In genomic region chr9:56669605-56670221, GRCm38 (mm10) we compare ENCODE assay signal across 11 mouse cellular contexts.
A peak's percentile ranks its signal among the peaks of the same experiment; 100 is the strongest.
DNase-seq lines count a peak whose midpoint lies in the region; ATAC-seq and TF ChIP-seq lines count a peak whose summit lies in the region.
"Had no signal": no experiment of that assay in that cellular context is flagged by ENCODE, and none has a peak within 500 bp of the region (broad histone marks: within the 10 kb centered on the region; RNA-seq: fewer than 3 reads in every experiment).

No protein-coding gene starts in this region.

- H3K27ac ChIP-seq in embryonic facial prominence, embryonic 14.5 days (replicated peaks; ENCODE audit: low read depth, low read length), result no peak overlapping the region
- H3K27ac ChIP-seq in embryonic facial prominence, embryonic 10.5 days (replicated peaks), result no peak overlapping the region
- H3K27ac ChIP-seq in layer of hippocampus, adult 2 months, result peak overlapping the region; percentile 98
- H3K27ac ChIP-seq in liver, postnatal 0 days (ENCODE audit: low read depth), result no peak overlapping the region
- H3K27ac ChIP-seq: lung, embryonic 15.5 days had no signal

- H3K4me1 ChIP-seq in embryonic facial prominence, embryonic 14.5 days (ENCODE audit: control insufficient read depth, insufficient read depth, low read length), result no peaks in the 10 kb centered on the region
- peaks cover 5% of the 10 kb centered on the region for H3K4me1 ChIP-seq in embryonic facial prominence, embryonic 10.5 days
- H3K4me1 ChIP-seq in liver, postnatal 0 days (ENCODE audit: insufficient read depth), result no peaks in the 10 kb centered on the region
- H3K4me1 ChIP-seq: lung, embryonic 15.5 days had no signal

- 51% methylated on average over 8 of the region's 11 CpGs for WGBS in embryonic facial prominence, embryonic 14.5 days
- WGBS in embryonic facial prominence, embryonic 10.5 days, result 49% methylated on average over 11 of the region's 11 CpGs
- WGBS in liver, postnatal 0 days (ENCODE audit: insufficient replicate concordance), result 34% methylated on average over 11 of the region's 11 CpGs

- no peak for TF ChIP-seq CTCF in layer of hippocampus, adult 2 months (conservative IDR thresholded peaks at IDR 0.05)
- no peak for TF ChIP-seq CTCF in liver, postnatal 0 days (IDR thresholded peaks at IDR 0.05; ENCODE audit: low read depth)

- no peak overlapping the region for H3K9ac ChIP-seq in embryonic facial prominence, embryonic 14.5 days (ENCODE audit: low read depth, low read length)
- H3K9ac ChIP-seq in liver, postnatal 0 days (replicated peaks), result no peak overlapping the region
- H3K9ac ChIP-seq: lung, embryonic 15.5 days had no signal

- no peak overlapping the region for H3K4me2 ChIP-seq in embryonic facial prominence, embryonic 14.5 days (ENCODE audit: low read depth, low read length)
- H3K4me2 ChIP-seq in liver, postnatal 0 days (ENCODE audit: low read depth, low read length), result no peak overlapping the region
- H3K4me2 ChIP-seq: lung, embryonic 15.5 days had no signal

- no peaks in the 10 kb centered on the region for H3K27me3 ChIP-seq in embryonic facial prominence, embryonic 14.5 days (replicated peaks; ENCODE audit: control insufficient read depth, insufficient read depth, low read length)
- no peaks in the 10 kb centered on the region for H3K27me3 ChIP-seq in embryonic facial prominence, embryonic 10.5 days (replicated peaks; ENCODE audit: low read depth, poor library complexity, severe bottlenecking)
- no peaks in the 10 kb centered on the region for H3K27me3 ChIP-seq in liver, postnatal 0 days (ENCODE audit: insufficient read depth, low read length)
- H3K27me3 ChIP-seq: lung, embryonic 15.5 days had no signal

- peak; percentile 30; the same call in 1 of the 2 replicates for ATAC-seq in embryonic facial prominence, embryonic 14.5 days (ENCODE audit: low read depth)
- ATAC-seq in megakaryocyte-erythroid progenitor cell, adult 5-6 weeks (replicated peaks; ENCODE audit: low FRiP score, low TSS enrichment, poor library complexity, severe bottlenecking), result no peak
- ATAC-seq in liver, postnatal 0 days, result no peak

- no peak for DNase-seq in embryonic facial prominence, embryonic 14.5 days (ENCODE audit: low spot score)
- DNase-seq in embryonic facial prominence, embryonic 10.5 days (ENCODE audit: low spot score), result no peak
- DNase-seq in layer of hippocampus, adult 2 months (ENCODE audit: low spot score in 2 of 2), result peak in 1 of 2 experiments; percentile 42
- no peak for DNase-seq in layer of hippocampus, postnatal 14 days (ENCODE audit: low spot score in 2 of 2)
- peak; percentile 81 for DNase-seq in brain, adult 2 months (ENCODE audit: low read depth, low spot score)
- peak; percentile 68 to 74 for DNase-seq in cerebellum, postnatal 25 days
- DNase-seq in liver, postnatal 0 days, result no peak
- DNase-seq: heart, postnatal 4 days; kidney, adult 9 months had no signal

- H3K36me3 ChIP-seq in embryonic facial prominence, embryonic 14.5 days (ENCODE audit: control insufficient read depth, insufficient read depth, low read length), result no peaks in the 10 kb centered on the region
- H3K36me3 ChIP-seq in embryonic facial prominence, embryonic 10.5 days (replicated peaks), result no peaks in the 10 kb centered on the region
- no peaks in the 10 kb centered on the region for H3K36me3 ChIP-seq in liver, postnatal 0 days (replicated peaks; ENCODE audit: insufficient read depth, low read length)
- H3K36me3 ChIP-seq: lung, embryonic 15.5 days had no signal

- H3K4me3 ChIP-seq in embryonic facial prominence, embryonic 14.5 days (ENCODE audit: low read depth, low read length), result no peak overlapping the region
- no peak overlapping the region for H3K4me3 ChIP-seq in embryonic facial prominence, embryonic 10.5 days
- no peak overlapping the region for H3K4me3 ChIP-seq in layer of hippocampus, adult 2 months
- no peak overlapping the region for H3K4me3 ChIP-seq in liver, postnatal 0 days (ENCODE audit: low read depth, low read length)
- H3K4me3 ChIP-seq: lung, embryonic 15.5 days had no signal

- H3K9me3 ChIP-seq in embryonic facial prominence, embryonic 14.5 days (ENCODE audit: control insufficient read depth, low read length), result no peaks in the 10 kb centered on the region
- H3K9me3 ChIP-seq in embryonic facial prominence, embryonic 10.5 days, result no peaks in the 10 kb centered on the region; the same call in 1 of the 2 replicates
- no peaks in the 10 kb centered on the region for H3K9me3 ChIP-seq in liver, postnatal 0 days (ENCODE audit: low read length)
- H3K9me3 ChIP-seq: lung, embryonic 15.5 days had no signal

- TF ChIP-seq EP300 in liver, postnatal 0 days (IDR thresholded peaks at IDR 0.05; ENCODE audit: low read depth), result no peak

Comparison
In these comparisons a context has a peak if more than half of its experiments do, and no peak if none do; other contexts are left out.
1. DNase-seq: peak in brain, adult 2 months (single experiment) and cerebellum, postnatal 25 days (2 of 2); none in embryonic facial prominence, embryonic 14.5 days (single experiment), embryonic facial prominence, embryonic 10.5 days (single experiment), layer of hippocampus, postnatal 14 days (0 of 2) and liver, postnatal 0 days (single experiment).